Mouse (Mus musculus) kidney, adult 18-20 months (tissue): ENCODE data around the gene Ank2.

Source experiments
- DNase-seq: peaks from one replicate; pipeline ENCODE4 v3.0.0; 2021

Gene Ank2

DNA sequence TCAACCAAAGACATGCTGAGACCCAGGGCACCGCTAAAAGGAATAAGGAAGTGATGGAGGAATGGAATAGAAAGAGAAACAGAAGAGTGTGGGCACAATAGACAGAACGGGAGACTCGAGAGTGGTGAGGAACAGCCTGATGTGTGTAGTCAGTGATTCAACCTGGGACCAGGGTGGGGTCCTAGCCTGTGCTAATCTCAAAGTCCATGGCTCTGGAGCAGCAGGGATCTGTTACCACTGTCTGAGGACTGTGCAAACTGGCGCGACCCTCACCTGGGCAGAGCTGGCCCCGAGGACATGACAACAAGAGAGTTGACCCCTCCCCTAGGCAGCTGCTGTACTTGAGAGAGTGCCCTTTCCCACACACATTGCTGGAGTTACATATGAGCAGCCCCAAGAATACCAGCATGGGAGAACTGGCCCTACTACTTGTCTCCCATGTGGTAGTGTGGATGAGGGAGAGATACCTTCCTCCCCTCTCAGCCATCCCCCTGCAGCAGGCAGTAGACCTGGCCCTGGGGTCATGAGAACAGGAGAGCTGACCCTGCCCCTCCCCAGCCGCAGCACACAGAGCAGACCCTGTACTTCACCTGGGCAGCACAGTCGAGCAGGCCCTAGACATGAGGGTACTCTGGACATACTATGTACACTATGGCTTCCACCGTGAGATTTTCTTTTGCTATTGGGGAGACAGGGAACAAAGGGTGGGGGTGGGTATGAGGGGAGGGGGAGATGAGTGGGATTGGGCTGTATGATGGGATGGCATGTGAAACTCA lies 493.1 kb downstream of the Ank2 start:
- DNase-seq: no peak

DNA sequence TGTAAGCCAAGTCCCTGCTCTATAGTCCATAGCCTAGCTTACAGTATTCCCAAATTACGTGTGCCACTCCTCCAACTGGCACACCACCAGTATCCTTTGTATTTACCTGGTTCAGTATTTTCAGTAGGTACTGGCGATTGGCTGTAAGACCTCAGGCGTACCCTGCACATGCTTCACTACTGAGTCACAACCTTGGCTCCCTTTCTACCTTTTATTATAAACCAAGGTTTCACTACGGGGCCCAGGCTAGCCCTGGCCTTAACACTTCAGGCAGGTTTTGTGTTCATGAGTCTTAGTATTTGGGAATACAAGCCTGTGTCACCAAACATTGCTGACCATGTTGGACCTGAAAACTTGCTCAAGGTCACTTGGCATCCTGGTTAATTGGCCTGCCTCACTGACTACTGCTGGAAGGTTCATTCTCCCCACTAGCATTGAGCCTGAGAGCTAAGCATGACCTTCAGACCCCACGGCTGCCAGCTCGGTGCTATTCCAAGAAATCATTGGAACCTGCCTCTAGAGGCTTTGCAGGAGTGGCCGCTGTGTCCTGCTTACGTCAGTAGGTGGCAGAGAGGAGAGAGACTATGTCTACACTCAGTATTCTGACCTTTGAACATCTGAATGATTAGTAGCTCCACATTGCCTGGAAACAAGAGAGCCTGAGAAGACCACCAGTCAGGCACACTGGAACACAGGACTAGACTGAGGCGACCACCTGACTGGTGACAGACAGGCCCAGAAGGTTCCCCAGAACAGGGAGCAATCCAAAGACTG lies 494.1 kb downstream of the Ank2 start:
- peak; percentile 47 for DNase-seq

DNA sequence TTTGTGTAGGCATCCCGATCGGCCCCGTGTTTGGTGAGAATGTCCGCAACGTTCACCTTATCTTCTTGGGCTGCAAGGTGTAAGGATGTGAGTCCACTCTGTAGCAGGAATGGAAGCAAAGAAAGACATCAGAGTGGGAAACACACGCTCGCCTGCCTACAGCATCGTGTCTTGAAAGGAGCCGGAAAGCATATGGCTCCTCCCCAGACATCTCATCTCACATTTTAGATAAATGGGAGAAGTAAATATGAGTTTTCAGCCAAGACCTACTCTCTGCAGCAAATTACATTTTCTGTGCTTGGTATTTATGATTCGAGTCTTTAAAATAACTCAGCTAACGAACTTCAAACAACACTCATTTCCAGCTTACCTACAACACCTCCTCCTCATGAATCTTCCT lies 495.2 kb downstream of the Ank2 start:
- no peak for DNase-seq

DNA sequence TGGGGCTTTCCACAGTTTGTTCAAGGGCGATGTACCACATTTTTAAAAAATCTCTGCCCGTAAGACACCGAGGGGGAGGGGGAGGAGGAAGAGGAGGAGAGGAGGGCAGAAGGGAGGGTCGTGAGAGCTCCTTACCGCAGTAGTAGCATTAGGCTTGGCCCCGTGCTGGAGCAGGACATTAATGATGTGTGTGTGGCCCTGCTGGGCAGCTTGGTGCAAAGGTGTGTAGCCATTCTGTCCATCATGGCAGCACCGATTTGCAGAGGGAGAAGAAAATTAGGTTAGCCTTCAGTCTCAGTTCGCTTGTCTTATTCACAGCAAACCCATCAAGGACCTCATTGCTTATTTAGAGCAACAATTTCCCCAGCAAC lies 500.4 kb downstream of the Ank2 start:
- no peak for DNase-seq

DNA sequence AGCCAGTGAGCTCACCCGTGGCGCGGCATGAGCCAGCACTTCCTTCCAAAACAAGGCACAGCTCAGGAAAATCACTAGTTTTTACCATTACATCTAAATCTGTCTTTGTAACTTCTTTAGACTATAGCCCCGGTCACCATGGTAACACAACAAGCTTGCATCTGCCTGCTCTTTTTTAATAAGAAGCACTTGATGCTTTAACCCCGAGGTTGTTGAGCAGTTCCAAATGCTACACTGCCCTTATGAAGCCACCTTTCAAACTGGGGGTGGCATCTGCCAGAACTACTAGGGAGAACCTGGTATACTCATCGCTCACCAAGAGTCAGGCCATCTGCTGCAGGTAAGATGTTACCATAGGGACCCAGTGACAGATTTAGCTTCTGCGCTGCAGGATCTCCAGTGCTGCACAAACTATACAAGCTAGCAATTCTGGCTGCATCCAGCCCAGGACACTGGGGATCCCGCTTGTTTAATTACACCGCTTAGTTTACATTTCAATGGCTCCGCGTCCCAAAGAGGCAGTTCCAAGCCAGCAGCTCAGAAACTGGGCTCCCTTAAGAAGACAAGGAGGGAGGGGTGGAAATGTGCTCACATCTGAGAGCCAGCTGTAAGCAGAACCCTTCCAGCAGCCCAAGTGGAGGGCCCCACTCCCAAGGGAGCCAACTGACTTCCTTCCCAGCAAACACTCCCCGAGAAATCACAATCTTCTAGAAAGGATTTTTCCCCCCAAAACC lies 501.0 kb downstream of the Ank2 start:
- DNase-seq: no peak

DNA sequence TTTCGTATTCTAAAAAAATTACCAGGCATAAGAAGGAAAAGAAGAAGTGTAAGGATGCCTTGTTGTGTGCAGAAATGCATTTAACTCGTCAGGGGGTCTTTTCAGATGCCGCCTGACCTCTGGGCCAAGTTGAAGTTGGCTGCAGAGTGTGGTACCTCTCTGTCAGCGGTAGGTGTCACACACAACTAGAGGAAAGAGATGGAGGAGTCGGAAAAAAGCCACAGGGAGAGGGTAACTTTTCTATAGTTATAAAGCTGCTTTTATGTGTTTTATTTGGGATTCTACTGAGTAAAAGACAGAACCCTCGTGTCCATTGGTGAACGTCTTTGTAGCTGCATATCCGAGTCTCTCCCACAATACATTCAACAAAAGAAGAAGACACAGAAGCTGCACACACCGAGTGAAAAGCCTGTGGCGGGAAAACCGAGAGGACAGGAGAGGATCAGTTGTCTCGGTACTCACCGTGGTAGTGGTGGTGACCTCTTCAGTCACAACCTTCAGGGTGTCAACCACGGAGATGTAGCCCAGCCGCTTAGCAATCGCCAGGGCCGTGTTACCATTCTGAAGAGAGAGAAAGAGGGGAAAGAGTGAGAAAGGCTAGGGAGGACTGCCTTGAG lies 501.7 kb downstream of the Ank2 start:
- no peak for DNase-seq

DNA sequence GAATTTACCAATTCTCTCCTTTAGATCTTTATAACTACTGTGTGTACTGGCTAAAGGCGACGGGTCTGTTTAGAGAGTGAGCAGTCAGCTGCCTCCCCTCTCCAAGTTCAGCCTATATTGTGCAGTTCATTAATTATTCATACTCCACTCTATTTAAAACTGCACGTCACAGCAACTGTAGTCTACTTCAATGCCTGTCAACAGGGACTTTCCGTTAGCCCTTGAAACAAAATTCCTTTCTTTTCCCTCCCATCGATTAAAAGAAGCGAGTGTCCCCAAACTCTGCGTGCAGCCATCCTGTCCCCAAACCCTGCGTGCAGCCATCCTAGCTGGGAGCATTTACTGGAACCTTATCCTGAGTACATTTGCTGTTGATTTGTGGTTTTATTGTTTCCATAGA lies 502.4 kb downstream of the Ank2 start:
- DNase-seq: no peak

DNA sequence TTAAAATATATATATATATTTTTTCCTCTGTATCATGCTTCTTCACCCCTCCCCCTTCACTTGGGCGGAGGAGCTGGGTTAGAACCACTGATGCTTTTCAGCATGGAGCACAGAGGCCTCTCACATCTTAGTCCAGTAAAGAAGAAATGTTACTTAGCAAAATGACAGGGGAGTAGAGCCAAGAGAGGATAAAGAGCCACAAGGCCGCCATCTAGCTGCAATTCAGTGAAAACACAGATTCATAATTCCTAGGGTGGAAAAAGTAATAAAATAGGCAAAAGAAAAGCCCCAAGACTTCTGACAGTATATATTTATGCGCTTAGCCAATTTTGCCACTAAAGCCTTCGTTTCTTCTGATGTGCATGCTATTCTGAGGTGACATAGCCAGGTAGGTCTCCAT lies 503.2 kb downstream of the Ank2 start:
- no peak for DNase-seq

DNA sequence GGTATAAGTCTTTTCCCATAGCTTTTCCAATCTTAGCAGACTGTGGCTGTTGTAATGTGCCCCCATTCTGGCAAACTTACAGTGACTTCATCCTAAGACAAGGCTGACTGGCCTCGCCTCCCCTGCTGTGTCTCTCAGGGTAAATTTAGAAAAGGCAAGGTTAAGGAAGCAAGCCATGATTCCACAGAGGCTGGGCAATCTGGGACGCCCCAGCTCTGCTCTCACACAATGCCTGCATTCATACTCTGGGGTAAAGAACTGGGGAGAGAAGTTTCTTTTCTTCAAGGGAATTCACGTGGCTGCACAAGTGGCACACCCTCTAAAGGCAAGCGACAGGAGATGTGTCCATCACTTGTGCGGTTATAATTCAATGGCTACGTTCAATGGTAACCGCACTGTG lies 505.0 kb downstream of the Ank2 start:
- no peak for DNase-seq

DNA sequence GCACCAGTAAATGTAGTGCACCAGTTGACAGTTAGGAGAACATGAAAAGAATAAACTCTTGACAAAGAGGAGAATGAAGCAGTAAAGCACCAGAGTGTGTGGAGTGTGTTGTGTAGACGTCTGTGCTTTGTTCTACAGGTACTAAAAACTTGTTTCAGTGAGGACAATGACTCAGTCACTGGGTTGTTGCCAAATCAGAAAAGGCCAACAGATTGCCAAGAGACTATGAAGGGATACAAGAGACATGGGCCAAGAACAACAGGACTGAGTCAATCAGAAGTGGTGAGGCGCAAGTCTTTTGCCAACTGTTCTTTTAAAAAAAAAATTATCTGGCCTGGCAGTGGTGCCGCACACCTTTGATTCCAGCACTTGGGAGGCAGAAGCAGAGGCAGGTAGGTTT lies 509.2 kb downstream of the Ank2 start:
- DNase-seq: no peak

DNA sequence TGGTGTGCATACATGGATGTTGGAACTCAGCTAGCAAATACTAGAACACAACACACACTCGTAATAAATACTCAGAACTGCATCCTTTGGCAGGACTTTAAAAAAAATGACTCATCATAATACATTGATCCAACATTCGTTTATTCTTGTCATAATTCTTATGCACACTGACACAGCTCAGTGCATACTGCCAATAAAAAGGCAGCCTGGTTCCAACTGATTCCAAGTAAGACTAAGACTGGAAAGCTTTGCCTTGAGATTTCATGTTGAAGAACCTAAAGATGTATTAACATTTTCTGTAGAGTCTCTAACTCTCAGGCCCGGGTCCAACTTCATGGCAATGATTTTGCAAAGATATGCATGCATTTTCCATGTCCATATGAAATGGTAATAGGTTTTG lies 512.5 kb downstream of the Ank2 start:
- no peak for DNase-seq

DNA sequence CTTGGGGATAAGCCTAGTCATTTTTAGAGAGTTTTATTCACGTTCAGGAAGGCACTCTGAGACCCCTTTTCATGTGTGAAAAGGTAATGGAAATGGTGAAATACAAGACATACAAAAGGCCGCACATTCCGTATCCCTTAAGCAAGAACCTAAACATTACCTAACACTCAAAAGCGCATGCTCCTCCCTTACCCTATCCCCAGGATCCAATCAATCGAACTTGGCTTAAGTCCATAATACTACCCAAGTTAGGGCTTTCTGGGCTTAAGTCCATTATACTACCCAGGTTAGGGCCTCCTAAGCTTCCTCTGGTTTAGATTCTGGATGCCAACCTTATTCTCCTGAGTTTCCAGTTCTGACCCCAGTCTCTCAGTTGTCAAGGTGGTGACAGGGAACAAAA lies 516.3 kb downstream of the Ank2 start:
- no peak for DNase-seq

DNA sequence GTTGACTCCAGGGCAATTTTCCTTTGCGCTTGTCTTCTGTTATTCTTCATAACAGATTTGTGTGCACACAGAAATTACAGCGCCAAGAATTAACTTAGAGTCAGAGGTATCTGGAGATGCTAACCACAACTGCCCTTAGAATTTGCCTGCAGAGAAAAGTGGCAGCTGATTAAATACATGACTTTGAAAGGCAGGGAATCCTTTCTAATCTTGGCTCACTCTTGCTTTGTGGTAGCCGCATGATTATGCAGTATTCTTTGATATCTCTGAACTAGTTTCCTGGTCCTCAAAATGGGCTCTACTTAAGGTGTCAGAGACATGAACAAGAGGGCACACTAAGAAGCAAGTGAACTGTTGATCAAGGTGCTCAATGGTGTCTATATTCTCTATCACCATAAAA lies 518.0 kb downstream of the Ank2 start:
- DNase-seq: no peak

DNA sequence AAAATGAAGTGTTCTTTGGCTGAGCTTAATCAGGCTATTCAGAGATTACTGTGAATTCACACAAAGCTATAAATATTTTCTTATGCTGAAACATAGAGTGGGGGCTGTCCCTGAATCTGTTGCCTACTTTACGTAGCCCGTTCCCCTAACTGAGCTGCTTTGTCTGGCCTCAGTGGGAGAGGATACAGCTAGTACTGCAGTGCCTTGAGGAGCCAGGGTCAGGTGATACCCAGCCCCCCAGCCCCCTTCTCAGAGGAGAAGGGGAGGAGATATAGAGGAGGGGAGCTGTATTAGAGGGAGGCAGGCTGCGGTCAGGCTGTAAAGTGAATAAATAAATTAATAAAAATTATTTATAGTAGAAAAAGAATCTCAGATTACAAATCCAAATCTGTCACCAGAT lies 519.5 kb downstream of the Ank2 start:
- no peak for DNase-seq

DNA sequence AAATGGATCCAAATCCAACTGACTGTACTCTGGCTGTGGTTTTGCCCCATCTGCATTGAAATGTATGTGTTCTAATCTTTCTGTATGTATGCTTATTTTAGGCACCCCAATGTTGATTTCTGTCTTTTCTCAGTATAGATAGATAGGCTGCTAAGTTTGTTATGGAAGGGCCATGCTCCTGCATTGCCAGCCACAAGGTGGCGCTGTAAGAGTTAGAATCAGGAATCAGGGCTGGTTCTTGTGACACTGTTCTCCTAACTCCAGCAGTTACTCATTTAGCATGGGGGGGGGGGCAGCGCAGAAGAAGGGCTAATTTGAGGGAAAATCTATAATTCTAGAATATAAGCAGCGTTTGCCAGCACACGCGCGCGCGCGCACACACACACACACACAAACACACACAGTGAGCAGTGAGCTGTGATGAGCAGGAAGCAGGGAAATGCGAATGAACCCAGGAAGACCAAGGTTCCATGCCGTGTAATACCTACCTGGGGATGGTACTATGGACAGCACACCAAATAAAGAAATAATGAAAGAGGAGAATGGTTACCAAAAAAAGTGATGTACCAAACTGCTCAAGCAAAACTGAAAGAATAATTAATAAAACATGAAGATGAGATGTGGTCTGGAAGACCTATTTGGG lies 520.3 kb downstream of the Ank2 start:
- DNase-seq: peak; percentile 51

DNA sequence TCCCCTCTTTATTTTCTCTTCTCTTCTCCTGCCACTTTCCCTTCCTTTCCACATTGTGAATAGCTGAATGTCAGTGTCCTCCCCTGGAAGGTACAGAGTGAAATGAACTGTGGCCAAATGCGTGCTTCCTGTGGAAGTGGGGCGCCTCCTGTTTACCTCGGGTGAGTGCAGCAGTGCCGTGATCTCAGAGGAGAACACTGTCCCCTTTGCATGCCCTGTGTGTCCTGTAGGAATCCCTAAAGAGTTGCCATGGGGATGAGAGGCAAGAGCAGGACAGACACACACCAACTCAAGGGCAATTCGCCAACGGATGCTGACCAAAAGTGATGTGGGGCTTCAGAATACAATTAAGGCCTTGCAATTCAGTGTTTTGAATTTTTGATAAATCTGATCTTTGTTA lies 521.8 kb downstream of the Ank2 start:
- DNase-seq: no peak

DNA sequence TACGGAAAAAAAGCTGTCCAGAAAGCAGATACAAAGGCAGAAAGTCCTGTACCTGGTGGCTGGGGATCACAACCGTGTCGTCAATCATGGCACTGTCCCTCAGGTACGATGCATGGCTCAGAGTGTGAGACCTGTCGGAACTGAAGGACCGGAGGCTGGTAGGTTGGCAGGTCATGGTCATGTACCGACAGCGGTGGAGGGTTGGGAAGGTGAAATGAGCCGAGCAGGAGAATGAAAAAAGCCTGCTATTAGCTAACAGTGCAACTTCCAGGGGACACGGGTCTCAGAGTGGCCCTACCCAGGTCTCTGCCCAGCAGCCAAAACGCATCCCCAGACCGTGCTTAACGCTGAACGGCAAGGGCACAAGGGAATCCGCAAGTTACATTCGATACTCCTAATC lies 522.4 kb downstream of the Ank2 start:
- no peak for DNase-seq

DNA sequence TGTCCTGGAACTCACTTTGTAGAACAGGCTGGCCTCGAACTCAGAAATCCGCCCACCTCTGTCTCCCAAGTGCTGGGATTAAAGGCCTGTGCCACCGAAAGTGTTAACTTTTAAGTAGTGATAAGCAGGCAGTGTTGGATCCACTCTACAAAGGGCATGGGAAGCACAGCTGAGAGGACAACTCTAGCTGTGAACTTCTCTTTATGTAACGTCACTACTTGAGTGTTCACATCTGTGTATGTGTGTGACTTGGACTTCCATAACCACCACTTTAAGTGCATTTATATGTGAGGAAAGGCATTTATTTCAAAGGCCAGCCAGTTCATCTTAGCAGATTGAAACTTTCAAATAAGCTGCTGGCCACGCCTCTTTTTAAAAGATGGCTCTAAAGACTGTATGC lies 523.7 kb downstream of the Ank2 start:
- no peak for DNase-seq

DNA sequence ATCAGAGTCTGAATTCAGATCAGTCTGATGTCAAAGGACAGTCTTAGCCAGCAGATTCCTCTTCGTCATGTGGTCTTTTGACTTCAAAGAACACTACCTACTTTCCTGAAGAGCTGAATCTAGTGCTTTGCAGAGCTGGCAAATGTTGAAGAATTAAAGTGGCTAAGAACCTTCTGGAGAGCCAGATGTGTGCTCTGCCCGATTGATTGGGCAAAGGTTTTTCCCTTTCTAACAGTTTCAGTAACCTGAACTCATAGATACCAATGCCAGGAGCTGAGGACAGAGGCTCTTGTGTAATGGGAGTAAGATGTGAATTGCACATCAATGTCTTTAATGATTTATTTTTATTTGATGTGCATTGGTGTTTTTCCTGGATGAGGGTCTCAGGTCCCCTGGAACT lies 525.6 kb downstream of the Ank2 start:
- DNase-seq: no peak

DNA sequence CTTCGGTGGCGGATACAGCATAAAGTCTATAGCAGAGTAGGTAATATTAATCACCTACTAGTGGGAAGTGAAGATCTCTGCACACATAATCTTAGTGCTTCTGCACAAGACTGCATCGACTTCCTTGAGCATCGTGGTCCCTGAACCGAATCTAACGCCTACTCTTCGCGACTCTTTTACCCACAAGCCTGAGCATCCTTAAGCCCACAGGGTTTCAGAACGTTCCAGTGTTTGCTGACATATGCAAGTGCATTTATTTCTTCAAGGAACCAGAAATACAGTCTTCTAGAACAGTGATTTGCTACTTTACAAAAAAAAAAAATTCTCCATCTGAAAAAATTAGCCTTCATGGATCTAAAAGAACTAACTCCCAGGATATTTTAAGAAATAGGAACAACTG lies 527.6 kb downstream of the Ank2 start:
- DNase-seq: no peak

DNA sequence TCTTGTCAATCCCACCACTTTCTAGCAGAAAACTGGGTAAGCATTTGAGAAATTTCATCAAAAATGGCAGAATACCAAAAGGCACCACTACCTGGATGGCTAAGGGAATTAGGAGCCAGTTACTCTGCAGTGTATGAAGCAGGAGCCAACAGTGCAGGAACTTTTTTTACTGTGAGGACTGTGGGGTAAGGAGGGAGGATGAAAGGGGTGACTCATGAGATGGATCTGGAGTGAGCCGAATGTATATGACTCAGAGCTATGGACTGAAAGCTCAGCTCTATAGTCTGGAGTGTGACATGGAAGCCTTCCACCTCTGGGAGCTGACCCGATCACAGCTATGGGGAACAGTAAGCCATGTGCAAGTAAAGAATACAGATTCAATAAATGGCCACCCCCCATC lies 530.4 kb downstream of the Ank2 start:
- DNase-seq: no peak

DNA sequence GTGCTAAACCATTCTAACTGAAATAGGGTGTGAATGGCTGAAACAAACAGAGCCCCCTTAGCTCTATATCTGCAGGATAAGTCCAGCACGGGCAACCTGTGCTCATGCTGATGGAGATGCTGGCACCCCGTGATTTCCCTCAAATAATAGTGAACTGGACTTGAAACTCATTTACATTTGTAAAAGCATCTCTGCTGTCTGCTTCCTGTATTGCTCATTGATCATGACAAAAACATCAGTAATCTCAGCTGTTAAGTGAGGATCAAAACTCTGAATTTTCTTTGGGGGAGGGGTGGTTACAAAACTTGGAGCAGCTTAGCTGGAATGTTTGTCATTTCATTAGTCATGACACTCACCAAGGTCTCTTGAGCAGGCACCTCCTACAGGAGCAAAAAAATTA lies 533.4 kb downstream of the Ank2 start:
- no peak for DNase-seq

DNA sequence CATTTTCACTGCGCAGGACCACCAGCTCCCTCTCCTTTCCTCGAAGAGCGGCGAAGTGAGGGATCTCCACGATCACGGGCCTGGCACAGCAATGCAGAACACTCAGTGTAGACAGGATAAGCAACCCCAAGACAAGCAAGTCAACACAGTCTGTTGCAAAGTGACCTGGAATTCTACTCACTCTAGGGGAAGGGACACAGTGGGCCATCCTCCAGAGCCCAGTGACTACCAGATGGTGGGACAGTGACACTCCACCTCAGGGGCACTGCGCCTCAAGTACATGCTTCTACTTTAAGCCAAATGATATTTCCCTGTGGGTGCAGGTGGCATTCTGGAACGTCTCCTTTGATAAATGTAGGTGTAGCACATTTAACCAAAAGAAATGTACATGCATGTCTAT lies 536.8 kb downstream of the Ank2 start:
- DNase-seq: no peak
